Mouse (Mus musculus) MN1 (cell line): Measurements from ENCODE around the gene Antxrl.
A peak's percentile ranks its signal among the peaks of the same experiment; 100 is the strongest.

Experiments
- DNase-seq: peaks from one replicate; pipeline ENCODE4 v3.0.0-alpha.2; 2016; ENCODE audit warnings: low spot score

Gene Antxrl

DNA sequence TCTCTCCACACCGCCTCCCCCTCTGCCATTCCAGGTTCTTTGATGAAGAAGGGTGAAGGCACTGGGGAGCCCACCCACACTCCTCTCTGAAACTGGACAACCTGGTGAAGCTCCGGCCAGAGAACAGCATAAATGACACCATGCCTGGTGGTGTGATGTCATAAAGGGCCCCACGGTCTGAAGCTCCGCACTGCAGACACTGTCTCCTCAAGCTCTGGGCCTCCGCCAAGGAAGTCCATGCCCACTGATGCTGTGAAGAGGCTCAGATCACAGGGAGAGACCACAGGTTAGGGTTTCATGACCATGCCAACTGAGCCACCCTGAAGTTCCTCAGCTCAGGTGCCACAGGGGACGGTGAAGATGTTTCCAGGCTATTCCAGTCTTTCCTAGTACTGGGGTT, at the start of gene Antxrl:
Gene Antxrl (plus strand): TSS at position 192 of the 400 bp plus-strand sequence.
- no peak for DNase-seq

DNA sequence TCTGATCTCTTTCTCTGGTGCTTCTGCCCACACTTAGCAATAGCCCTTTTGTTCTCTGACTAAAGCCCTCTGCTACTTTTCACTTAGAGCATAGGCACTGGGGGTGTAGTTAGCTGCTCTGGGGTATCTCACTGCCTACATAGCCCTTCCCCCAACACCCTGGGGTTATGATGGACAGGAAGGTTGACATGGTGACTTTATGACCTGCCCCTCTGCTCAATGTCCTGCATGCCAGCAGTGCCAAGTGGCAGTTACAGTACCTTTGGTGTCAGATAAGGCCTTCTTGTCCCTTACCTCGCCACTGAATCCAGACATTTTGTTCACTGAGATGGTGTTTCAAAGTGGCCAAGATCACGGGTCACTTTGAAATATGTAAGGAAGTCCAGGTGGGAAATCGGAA, 37.4 kb upstream of the Antxrl start, which contains the start of gene Gm30083:
Gene Gm30083 (minus strand): TSS at position 120 of the 400 bp plus-strand sequence.
- DNase-seq: no peak

DNA sequence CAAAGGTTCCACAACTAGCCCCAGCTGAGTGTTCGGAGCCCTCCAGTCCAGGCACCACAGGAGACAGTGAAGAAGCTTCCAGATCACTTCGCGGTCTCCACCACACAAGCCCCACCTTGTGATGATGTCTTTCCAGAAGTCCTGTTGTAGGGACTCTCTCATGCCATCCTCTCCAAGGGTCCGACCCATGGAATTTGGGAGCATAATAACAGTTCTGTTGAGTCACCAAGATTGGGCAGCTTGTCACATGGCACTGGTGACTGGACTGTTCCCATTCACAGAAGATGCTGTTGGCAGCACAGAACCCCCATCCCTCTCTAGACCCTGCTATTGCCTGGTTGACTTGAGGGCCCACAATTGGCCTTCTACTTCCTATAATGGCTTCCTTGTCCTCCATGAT, 36.1 kb upstream of the Antxrl start, which contains the start of gene Gm5460:
Gene Gm5460 (plus strand): TSS at position 378 of the 400 bp plus-strand sequence.
- no peak for DNase-seq

DNA sequence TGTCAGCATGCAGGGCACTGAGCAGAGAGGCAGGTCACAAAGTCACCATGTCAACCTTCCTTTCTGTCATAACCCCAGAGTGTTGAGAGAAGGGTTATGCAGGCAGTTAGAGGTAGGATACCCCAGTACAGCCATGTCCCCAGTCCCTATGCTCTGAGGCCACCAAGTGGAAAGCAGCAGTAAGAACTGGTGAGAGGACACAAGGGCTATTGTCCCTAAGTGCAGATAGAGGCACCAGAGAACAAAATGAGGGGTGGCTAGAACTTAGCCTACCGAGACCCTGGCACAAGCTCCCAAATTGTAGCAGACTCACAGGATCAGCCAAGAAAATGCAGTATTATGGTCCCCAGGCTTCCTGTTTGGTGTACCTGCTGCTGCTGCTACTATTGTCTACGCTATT, 35.6 kb upstream of the Antxrl start:
- no peak for DNase-seq

DNA sequence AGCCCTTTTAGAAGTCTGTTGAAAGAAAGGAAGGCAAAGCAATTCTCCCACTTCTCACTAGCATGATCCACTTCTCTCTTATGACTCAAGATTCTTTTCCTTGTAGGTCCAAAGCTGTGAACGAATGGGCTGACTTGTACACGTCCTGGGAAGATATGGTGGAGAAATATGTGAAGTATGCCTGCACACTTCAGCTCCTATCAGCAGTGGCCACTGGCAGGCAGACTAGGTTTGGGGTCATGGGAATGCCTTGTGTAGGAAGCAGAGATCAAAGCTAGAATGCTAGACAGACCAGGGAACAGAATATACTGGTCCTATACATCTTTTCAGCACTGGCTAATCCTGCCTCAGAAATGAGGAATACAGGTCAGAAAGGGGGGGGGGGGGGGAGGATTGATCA, 25.8 kb upstream of the Antxrl start:
- DNase-seq: no peak

DNA sequence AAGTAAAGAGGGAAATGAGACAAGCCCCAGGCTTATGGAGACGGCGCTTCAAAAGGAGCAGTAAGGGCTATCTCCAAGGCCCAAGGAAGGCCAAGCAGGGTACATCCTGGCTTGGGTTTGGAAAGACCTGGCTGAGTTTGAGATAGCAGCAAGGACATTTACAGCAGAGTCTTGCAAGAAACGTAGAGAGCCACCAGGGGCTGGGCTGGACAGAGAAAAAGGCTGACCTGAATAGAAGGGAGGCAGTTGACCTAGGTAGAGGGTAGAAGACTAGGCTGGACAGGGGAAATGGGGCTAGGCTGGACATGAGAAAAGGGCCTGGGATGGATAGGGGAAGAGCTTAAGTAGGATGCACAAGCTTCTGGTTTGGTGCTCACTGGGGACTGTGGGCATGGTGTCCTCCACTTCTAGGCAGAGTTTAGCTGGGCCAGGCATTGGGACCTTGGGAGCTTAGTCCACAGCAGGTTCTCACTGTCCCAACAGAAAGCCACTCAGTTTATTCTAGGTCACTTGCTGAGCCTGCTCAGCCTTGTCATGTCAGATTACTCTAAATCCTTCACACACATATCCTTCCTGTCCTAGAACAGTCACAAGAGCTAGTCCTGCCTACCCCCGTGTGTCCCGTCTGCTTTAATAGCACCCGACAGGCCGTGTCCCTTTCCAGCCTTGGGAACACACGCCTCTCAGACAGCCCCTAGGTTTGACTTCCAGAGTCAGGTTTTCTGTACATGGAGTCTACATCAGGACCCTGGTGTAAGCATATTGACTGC, 18.5 kb upstream of the Antxrl start:
- no peak for DNase-seq

DNA sequence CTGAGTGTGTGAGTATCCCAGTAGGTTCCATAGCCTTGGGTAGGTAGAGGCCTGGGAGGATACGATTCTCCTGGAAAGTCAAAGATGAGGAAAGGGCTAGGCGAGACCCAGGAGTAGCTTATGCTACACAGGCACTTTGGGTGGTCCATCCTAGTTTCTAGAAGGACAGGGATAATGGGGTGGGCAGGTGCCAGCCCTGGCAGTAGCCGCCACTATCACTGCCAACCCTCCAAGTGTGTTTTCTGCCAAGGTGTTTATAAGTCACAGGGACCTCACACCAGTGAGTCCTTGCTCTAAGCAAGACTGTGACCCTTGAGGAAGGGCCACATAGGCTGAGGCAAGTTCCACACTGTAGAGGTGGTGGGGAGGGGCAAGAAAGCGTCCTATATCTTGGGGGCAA, 11.3 kb upstream of the Antxrl start:
- no peak for DNase-seq

DNA sequence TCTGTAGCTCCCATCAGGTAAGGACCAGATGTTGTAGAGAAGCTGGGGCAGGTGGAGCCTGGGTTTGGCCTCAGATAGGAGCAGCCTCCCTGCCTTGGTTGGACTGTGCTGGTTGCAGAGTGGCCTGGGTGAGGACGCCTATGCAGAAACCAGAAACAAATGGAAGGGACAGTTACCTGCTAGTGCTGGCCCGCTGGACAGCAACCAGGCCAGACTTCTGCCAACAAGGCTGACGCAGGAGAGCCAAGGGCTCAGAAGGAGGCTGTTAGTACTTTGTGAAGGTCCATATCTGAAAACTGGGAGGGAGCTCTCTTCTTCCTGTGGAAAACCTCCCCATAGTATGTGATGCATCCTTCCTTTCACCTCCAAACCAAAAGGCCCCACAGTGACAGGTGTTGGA, 9.2 kb upstream of the Antxrl start:
- DNase-seq: no peak

DNA sequence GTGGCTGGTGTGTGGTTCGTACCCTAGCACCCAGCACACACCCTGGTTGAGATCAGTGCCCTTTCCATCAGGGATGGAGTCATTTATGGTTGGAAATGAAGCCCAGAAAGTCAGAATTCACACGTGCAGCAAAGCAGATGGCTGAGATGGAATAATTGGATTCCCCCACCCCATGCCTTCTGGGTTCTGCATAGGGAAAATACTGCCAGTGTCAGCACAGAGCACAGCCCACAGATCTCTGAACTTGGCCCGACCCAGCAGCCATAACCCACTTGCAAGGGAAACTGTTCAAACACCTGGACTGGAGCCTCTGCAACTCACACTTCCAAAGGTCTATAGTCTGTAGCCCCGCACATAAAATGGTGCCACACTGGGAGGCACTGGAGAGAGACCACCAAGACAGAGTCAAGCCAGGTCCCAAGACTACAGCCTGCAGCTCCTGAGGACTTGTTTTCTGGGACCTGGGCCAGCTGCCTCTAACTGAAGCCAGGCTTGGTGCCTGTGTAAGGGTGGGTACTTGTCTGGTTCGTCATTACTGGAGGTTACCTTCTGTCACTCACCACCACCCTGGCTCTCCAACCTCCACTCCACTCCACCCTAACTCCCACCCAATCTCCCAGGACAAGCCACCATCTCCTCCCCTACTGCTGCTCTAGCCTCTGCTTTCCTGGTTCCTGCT, 2.3 kb upstream of the Antxrl start:
- no peak for DNase-seq

DNA sequence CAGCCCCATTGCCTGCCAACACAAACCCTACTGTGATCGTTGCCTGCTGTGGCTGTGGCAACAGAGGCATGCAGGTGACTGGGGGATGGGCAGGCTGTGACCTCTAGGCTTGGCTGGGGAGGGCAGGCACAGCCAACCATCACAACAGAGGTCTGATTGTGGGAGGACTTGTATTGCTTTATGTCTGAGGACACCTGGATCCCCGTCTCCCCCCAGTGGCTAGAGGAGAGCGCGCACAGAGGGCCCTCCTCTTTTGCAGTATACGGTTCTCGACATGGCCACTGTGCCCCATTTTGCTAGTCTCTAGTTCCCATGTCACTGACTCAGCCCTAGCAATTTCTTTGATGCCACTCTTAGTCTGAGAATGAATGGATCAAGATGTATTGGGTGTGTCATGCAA, 19.2 kb downstream of the Antxrl start:
- DNase-seq: no peak

DNA sequence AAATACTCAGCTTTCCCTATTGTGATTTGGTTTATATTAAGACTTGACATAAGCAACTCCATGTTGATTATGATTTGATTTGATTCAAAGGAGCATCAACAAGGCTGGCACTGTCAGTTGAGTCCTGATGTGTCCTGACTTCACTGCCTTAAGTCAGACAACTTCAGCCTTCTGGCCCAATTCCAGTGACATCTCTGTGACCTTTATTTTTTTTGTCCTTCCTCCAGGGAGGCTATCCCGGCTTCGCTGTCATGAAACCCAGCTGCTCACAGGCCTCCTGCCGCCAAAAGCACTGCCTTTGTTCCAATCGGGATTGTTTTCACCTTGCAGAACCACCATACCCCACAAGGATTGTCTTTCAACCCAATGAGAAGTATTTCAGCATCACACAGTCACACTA, 22.8 kb downstream of the Antxrl start:
- DNase-seq: no peak

DNA sequence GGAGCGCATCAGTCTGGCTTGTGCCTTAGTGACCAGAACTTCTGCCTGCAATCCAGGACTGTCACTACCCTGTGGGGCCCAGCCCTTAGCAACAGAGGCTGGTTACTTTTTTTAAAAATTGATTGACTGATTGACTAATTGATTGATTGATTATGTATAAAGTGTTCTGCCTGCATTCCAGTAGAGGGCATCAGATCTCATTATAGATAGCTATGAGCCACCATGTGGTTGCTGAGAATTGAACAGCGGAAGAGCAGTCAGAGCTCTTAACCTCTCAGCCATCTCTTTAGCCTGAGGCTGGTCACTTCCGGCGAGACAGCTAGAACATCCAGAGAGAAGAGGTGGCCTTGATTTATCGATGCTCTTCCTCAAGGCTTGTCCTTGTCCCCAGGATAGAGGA, 24.7 kb downstream of the Antxrl start:
- no peak for DNase-seq

DNA sequence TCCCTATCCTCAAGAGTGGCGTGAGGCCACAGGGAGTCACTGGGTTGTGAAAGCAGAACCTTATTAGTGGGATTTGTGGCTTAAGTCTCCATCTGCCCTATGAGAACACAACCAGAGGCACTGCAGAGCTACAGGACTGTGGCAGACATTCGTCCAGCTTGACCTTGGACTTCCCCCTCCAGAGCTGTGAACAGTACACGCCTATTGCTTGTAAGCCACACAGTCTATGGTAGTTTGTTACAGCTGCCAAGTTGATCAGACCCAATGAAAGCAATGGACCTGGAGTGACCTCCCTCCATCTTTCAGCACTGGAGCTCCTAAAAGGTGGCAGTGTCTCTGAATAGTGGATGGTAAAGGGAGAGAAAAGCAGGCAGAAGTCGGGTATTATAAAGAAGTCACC, 25.8 kb downstream of the Antxrl start:
- no peak for DNase-seq

DNA sequence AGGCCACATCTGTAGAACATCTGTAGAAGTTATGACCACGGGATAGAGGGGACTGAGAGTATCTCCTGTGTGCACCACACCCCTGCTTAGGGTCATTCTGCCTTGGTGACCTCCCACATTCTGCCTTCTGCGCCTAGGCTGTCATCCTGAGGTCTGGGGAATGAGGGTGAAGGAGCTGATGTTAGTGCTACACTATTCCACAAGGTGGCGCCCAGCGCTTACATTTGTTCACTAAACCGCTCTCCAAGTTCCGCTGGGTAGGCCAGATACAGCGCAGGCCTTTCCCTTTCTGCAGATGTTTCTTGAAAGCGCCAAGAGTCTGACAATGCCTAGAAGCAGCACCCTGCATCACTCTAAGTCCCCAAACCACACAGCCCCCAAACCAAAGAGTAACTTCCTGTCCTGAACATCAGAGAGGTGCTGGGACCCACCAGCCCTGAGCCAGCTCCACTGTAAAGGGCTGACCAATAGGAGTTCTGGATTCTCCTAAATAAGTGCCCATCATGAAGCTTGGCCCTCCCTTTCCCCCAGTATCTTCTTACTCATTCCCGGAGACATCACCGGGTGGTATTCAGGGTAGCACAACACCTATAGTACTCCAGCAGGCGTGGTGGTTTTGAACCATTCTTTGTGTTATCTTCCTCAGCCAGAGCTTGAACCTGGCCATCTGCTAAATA, 28.0 kb downstream of the Antxrl start:
- DNase-seq: peak; percentile 80

DNA sequence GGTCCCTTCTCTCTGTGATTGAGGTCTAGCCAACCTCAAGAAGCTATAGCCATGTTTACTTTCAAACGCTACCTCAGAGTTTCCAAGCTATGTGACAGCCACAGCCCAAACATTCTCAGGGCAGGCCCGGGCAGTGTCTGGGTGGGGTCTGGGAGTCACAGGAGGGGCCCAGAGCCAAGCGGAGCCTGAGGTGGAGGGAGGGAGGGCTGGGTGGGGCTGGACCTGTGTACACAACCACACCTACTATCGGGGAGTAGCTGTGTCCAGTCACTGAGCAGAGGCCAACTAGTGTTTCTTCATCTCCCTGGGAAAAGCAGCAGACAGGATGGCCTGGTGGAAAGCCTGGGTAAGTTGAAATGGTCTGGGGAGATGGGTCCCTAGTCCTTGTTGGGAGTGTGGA, 33.2 kb downstream of the Antxrl start, which contains the start of gene Anxa8:
Gene Anxa8 (plus strand): TSS at position 251 of the 400 bp plus-strand sequence.
- no peak for DNase-seq

DNA sequence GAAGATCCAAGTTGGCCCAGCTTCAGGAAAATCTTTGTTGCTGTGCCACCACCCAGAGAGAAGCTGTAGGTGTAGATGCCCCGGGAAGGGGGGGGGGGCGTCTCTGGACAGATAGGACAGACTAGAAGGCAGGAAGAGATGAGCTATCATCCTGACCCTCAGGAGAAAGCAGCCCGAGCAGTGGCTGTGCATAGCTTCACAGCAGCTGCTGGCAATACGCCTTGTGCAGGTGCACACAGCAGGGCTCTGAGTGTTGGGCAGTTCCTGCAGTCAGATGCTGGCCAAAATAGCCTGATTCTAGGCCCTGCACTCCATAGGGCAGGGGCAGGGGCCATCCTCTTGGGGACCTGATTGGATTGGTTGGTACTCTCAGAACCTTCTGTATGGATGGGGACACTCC, 34.3 kb downstream of the Antxrl start:
- no peak for DNase-seq

DNA sequence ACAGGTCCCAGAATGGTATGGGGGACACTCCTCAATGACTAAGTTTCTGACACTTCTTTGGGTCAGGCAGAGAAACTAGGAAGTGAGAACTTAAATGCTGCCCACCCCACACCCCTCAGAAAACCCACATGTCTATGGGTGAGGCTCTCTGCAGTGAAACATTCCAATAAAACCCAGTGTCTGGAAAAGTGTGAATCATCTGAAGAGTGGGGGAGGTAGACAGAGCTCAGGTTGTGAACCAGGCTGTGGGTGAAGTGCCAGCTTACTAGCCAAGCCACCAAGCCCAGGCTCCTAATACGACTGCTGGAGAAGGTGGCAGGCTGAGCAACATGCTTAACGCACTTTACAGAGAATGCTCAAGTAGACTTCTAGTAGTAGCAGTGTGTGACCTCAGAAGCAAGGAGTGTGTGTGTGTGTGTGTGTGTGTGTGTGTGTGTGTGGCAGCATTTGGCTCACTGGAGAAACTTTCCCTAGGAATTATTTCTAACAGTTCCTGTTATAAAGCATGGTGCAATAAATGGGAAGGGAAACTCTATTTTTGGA, 35.4 kb downstream of the Antxrl start:
- DNase-seq: no peak

DNA sequence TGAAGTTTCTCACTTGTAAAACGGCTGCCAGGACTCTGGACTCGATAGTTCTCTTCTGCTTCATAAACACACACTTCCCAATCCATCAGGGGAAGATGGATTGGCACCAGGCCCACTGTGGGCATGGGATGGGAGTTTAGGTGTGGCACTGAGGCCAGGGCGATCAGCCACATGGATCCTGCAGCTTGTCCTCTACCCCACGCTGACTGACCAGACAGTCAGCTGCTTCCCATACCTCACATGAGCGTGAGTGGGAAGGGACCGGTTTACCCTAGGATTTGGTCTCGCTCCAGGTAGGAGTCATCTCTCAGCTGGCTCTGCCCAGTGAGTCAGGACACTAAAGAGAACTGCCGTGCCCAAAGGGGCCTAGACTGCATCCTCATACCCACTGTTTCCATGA, 37.3 kb downstream of the Antxrl start:
- no peak for DNase-seq

DNA sequence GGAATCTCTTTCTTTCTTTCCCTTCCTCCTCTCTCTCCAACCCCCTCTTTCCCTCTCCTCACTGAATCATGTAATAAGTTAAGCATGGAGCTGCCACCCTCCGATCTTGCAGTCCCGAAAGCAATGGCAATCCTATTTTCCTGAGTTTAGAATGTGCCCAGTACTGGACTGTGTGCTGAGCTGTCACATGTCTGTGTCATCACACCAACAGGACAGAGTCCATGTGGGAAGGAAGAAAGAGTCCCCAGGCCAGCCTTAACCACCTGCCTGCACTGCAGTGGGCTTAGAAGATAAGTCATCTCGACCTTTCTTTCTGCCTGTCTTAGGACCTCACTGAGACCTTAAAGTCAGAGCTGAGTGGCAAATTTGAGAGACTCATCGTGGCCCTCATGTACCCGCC, 39.0 kb downstream of the Antxrl start:
- DNase-seq: no peak

DNA sequence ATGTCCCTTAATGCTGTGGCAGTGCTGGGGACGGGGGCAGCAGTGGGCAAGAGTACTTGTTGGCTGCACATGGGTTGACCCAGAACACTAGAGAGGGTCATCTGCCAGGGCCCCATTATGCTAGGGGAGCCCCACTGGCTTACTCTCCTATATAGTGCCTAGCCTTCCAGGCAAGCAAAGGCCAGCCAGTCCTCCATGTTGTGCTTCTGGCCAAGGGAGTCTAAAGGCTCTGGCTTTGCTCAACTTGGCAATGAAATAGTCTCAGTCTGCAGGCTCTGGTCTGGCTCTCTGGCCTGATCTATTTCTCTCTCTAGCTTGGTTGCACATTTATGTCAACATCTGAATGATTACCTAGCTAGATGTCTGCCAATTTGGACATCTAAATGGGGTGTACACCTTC, 40.3 kb downstream of the Antxrl start:
- no peak for DNase-seq

DNA sequence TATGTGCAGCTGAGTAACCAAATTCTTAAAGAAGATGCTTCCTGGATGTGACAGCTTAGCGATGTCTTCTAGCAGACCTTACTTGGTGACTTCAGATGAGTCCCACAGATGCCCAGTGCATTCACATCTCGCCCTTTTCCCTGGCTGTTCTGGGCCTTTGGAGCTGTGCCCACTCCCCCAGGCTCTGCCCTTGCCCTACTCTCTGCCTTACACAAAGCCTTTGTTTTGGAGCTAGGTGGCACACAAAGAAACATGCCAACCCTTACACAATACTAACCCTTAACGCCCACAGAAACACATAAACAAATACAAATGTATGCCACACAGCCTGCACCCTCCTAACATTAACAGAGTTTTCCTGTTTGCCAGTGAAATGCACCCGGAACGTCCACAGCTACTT, 43.7 kb downstream of the Antxrl start:
- no peak for DNase-seq

DNA sequence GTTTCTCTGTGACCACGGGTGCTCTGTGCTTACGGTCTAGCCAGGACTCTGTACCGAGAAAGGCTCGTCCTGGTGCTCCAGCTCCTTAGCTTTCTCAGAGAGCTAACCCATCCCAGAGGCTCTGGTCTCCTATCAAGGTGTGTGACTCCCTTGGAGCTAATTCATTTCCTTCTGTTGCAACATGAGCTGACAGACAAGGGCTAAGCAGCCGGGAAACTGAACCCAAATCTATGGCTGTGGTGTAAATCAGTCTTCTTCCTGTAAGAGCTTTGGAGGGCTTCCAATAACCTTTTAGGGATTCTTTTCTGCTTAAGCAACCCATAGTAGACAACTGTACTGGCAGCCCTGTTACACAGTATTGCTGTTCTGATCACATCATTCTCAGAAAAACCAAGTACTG, 50.1 kb downstream of the Antxrl start, which contains the start of gene A630023A22Rik:
Gene A630023A22Rik (minus strand): TSS at position 154 of the 400 bp plus-strand sequence.
- no peak for DNase-seq

DNA sequence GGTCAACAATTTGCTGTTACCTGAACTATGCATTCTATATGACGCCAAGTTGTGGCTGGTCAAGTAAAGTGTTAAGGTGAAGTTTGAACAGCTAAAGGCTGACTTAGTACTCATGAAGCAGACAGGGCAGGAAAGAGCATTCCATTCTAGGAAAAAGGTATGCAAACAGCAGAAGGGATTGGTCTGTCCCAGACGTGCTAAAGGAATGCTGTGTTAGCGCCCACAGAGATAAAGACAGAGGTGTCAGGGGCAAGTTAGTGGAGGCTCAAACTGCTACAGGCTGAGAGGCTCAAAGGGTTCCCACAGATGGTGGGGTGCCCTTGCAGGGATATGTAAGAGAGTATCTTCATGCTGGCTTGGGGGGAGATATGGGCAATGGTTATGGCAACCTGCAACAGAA, 51.3 kb downstream of the Antxrl start:
- DNase-seq: no peak
